Mouse (Mus musculus): ENCODE data around the gene Cd81.

Gene Cd81

GRCm38 (mm10) chr7:143049841-143050816, 2.4 kb upstream of the Cd81 start:
- no peak for DNase-seq (ENCODE audit: low read depth)

GRCm38 (mm10) chr7:143051316-143051715, 1.2 kb upstream of the Cd81 start:
- no peak for DNase-seq (ENCODE audit: low read depth)

GRCm38 (mm10) chr7:143053008-143053899, 715 bp downstream of the Cd81 start:
- DNase-seq (ENCODE audit: low read depth): no peak

GRCm38 (mm10) chr7:143053961-143054611, 1.5 kb downstream of the Cd81 start:
- DNase-seq (ENCODE audit: low read depth): no peak

- DNase-seq (ENCODE audit: low read depth): no peak
These were observed 2.0 kb downstream of the Cd81 start for GRCm38 (mm10) chr7:143054612-143054965.

DNA sequence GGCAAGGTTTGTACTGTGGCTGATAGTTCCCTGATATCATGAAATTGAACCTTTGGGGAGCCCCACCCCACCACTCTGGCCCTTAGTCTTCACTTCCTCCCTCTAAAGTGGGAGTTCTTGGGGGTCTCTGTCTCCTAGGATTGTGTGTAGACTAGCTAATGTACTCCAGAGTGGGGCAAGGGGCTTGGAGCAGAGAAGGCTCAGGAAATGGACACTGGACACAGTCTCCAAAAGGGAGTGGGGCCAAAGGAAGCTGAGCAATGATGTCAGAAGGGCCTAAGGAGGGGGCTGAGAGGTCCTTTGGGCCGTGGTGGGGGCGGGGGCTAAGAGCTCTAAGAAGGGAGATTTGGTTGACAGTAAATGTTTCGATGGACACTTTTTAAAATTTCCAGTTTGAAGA, 2.5 kb downstream of the Cd81 start:
- DNase-seq (ENCODE audit: low read depth): no peak

- DNase-seq (ENCODE audit: low read depth): no peak
These were observed 3.1 kb downstream of the Cd81 start for GRCm38 (mm10) chr7:143055499-143056186.

GRCm38 (mm10) chr7:143057023-143057422, 4.5 kb downstream of the Cd81 start:
- no peak for DNase-seq (ENCODE audit: low read depth)

DNA sequence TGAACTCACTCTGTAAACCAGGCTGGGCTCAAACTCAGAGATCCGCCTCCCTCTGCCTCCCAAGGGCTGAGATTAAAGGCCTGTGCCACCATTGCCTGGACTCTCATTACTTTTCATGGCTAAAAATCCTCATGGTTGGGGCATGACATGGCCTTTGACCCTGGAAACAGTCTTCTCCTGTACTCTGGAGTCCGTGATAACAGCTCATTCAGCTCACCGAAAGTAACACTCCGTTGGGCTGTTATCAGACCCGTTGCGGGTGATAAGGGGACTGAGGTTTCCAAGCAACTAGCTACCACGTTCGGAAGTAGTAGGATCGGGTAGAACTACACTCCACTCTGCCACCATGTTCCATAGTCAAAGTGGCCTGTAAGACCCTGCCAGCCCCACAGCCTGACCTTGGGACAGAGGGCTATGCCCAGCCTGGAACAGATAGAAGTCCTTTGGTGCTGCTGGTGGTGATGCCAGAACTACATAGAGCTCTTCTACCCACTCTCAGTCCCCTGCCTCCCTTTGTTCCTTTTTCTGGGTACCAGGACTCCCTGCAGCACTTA, 5.2 kb downstream of the Cd81 start:
- DNase-seq (ENCODE audit: low read depth): no peak

DNA sequence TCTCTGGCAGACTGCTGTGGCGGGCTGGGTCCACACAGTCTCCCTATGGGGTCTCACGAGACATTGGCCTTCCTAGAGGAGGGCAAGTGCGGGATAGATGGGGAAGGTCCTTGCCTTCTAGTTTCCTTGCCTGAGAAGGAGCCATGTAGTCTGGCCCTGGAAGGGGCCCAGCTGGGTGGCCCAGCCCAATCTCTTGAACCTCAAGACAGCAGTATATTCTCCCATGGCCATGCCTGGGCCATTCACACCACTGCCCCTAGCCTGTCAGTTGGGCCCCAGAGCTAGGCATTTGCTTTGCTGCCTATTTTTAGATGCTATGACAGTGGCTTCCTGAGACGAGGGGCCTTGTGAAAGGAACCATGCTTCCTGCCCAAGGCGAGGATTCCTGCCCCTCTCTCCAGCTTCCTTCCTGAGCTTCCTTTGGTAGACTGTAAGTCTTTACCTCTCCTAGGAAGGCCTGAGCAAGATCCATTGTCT, 5.7 kb downstream of the Cd81 start:
- DNase-seq (ENCODE audit: low read depth): no peak

- no peak for DNase-seq (ENCODE audit: low read depth)
These were observed 6.8 kb downstream of the Cd81 start for GRCm38 (mm10) chr7:143059202-143059870.

DNA sequence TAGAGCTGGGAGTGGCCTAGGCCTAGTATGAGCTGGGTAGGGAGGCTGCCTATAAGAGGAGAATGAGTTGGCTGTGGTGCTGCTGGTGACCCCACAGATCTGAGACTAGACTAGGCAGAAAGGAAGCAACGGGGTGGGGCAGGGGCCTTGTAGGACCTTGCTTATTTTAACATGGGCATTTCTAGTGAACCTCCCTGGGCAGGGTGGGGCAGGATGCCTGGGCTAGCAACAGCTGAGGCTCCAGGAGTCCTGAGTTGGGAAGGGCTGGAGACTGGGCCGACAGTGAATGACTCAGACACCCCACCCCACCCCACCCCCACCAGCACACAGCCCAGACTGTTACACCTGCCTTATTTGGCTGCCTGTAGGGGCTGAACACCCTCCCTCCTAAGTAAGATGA, 10.2 kb downstream of the Cd81 start:
- DNase-seq (ENCODE audit: low read depth): no peak

GRCm38 (mm10) chr7:143064226-143064625, 11.7 kb downstream of the Cd81 start:
- DNase-seq (ENCODE audit: low read depth): no peak

DNA sequence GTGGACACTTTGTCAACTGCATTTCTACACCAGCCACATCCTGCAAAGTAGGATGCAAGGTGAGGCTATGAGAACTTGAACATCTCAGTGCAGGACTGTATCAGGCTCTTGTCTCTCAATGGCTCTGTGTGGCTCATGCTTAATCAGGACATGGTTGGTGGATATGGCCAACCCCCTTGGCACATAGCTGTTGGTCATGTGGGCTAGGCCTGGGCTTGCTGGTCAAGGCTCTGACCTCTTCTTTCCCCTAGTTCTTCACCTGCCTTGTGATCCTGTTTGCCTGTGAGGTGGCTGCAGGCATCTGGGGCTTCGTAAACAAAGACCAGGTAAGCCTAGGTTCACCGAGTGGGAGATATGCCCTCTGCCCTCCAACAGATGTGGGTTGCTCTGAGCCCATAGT, 13.2 kb downstream of the Cd81 start:
- no peak for DNase-seq (ENCODE audit: low read depth)

- DNase-seq (ENCODE audit: low read depth): no peak
These were observed 14.9 kb downstream of the Cd81 start for GRCm38 (mm10) chr7:143067469-143067868.

DNA sequence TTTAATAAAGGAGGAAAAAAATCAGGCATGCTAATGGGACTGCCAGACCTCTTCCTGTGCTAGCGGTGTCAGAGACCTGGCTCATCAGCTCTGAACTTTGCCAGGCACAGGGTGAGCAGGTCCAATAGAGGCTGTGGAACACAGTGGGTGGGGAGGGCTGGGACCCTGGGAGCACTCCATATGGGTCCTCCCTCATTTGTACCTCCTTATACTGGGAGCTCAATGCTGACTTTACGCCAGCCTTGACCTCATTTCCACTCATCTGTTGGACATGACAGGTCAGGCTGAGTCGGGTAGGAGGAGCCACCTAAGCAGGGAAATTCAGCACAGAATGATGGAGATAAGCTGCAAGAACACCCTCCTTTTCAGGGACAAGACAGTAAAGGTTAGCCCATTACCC, 15.4 kb downstream of the Cd81 start:
- no peak for DNase-seq (ENCODE audit: low read depth)

GRCm38 (mm10) chr7:143068316-143068881, 15.9 kb downstream of the Cd81 start:
- no peak for DNase-seq (ENCODE audit: low read depth)

DNA sequence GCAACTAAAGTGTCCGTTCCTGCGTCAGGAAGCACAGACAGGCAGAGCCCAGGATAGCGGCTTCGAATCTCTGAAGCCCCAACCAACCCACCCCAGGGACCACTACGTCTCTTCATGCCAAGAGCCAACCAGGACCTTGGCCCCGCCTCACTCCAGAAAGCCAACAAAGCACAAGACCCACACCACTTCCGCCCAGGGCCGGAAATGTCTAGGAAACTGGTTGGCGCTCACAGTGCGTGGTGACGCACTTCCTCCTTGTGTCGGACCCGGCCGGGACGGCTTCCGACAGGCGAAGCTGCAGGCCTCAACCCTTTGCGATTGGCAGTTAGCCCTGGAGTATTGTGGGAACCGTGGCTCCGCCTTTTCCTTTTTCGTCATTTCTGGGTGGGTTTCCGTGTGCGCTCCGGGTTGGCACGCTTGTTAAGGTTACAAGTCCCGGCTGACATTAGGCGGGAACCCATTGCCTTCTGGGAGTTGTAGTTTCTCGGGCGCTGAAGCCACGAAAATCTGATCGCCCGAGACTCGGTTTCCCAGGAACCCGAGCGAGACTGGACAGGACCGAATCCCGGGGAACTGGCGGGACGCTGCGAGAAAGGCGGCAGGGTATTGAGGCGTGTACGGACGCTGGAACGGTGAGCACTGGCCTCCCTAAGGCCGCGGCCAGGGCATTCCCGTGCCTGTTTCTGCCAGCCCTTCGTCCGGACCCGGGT, 16.5 kb downstream of the Cd81 start, which contains the start of gene Tssc4:
TSS of gene Tssc4 (plus strand) at position 368 of the 710 bp plus-strand sequence.
- DNase-seq (ENCODE audit: low read depth): peak; percentile 100

DNA sequence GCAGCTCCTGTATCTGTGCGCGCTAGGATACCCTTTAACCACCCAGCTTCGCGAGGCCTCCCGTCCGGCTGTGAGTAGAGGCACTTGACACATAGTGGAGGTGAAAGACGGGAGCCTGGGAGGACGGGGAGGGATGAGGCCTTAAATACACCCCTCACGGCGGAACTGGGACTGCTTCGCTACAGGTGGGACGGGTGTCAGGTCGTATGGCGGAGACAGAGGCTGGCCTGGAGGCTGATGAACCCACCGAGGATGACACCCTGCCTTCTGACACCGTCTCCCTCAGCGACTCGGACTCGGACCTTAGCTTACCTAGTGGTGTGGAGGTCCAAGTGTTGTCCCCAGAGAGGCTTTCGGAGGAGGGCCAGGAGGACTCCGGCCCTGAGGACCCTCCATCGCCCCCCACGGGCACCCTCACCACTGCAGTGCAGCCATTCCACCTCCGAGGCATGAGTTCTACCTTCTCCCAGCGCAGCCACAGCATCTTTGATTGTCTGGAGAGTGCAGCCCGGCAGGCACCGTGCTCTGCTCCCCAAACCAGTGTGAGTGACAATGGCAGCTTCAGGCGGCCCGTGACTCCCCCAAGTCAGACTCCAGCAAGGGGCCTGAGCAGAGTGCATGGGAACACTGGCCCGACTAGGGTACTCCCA, 17.3 kb downstream of the Cd81 start:
- no peak for DNase-seq (ENCODE audit: low read depth)

Measured in c-Kit-positive CD71-negative TER-119-negative erythroid progenitor cells, embryonic 14.5 days (primary cell).